In genomic region chr10:117147463-117148360, GRCm38 (mm10) we compare ENCODE assay signal across 7 mouse cellular contexts. TPM values are rescaled to one million over a fixed set of nuclear protein-coding genes. Genes with fewer than 3 reads are reported as not detected.
DNase-seq lines count a peak whose midpoint lies in the region; ATAC-seq lines count a peak whose summit lies in the region.

No protein-coding gene starts in this region.

- under 1% methylated on average over 63 of the region's 72 CpGs for WGBS in forebrain, embryonic 16.5 days
- WGBS in kidney, embryonic 15.5 days: under 1% methylated on average over 56 of the region's 72 CpGs
- 1% methylated on average over 72 of the region's 72 CpGs for WGBS in macrophage (ENCODE audit: missing documents)
- WGBS in stomach, embryonic 16.5 days: under 1% methylated on average over 58 of the region's 72 CpGs

- H3K79me2 ChIP-seq in macrophage (ENCODE audit: inconsistent target): peaks cover 53% of the 10 kb centered on the region

- peaks cover 22% of the 10 kb centered on the region for H3K4me1 ChIP-seq in forebrain, embryonic 16.5 days (replicated peaks; ENCODE audit: control insufficient read depth, insufficient read depth, low read length)
- H3K4me1 ChIP-seq in kidney, embryonic 15.5 days: peaks cover 63% of the 10 kb centered on the region
- peaks cover 50% of the 10 kb centered on the region for H3K4me1 ChIP-seq in stomach, embryonic 16.5 days (ENCODE audit: control insufficient read depth, insufficient read depth, low read length)

- no peaks in the 10 kb centered on the region for H3K9me3 ChIP-seq in forebrain, embryonic 16.5 days (ENCODE audit: control insufficient read depth, low read length)
- no peaks in the 10 kb centered on the region for H3K9me3 ChIP-seq in kidney, embryonic 15.5 days (replicated peaks)
- H3K9me3 ChIP-seq in stomach, embryonic 16.5 days (replicated peaks; ENCODE audit: control insufficient read depth, low read length): no peaks in the 10 kb centered on the region

- no peak; the same call in 1 of the 2 replicates for ATAC-seq in forebrain, embryonic 16.5 days
- ATAC-seq in kidney, embryonic 15.5 days (replicated peaks; ENCODE audit: low FRiP score): peak; percentile 46
- peak; percentile 5; the same call in 1 of the 2 replicates for ATAC-seq in stomach, embryonic 16.5 days (ENCODE audit: insufficient read depth, low FRiP score)

- H3K36me3 ChIP-seq in forebrain, embryonic 16.5 days (ENCODE audit: control insufficient read depth, insufficient read depth): no peaks in the 10 kb centered on the region
- no peaks in the 10 kb centered on the region for H3K36me3 ChIP-seq in kidney, embryonic 15.5 days
- H3K36me3 ChIP-seq in macrophage (ENCODE audit: inconsistent target): no peaks in the 10 kb centered on the region
- H3K36me3 ChIP-seq in stomach, embryonic 16.5 days (ENCODE audit: control insufficient read depth, insufficient read depth, low read length): no peaks in the 10 kb centered on the region

- peak overlapping the region; percentile 96 for H3K4me3 ChIP-seq in forebrain, embryonic 16.5 days (replicated peaks; ENCODE audit: low read length)
- peak overlapping the region; percentile 91 for H3K4me3 ChIP-seq in kidney, embryonic 15.5 days (replicated peaks)
- H3K4me3 ChIP-seq in macrophage (ENCODE audit: inconsistent target): peak overlapping the region; percentile 92
- peak overlapping the region; percentile 97 for H3K4me3 ChIP-seq in stomach, embryonic 16.5 days (replicated peaks; ENCODE audit: low read length)

- H3K9ac ChIP-seq in forebrain, embryonic 16.5 days (replicated peaks; ENCODE audit: low read depth, low read length): peak overlapping the region; percentile 96
- peak overlapping the region; percentile 90 for H3K9ac ChIP-seq in kidney, embryonic 15.5 days
- H3K9ac ChIP-seq in stomach, embryonic 16.5 days (ENCODE audit: low read length): peak overlapping the region; percentile 99

- peak overlapping the region; percentile 82 for H3K4me2 ChIP-seq in forebrain, embryonic 16.5 days (ENCODE audit: low read length)
- peak overlapping the region; percentile 80 for H3K4me2 ChIP-seq in kidney, embryonic 15.5 days
- H3K4me2 ChIP-seq in stomach, embryonic 16.5 days (ENCODE audit: low read depth, low read length): peak overlapping the region; percentile 65

- H3K27ac ChIP-seq in forebrain, embryonic 16.5 days (ENCODE audit: low read length): peak overlapping the region; percentile 82
- peak overlapping the region; percentile 89 for H3K27ac ChIP-seq in kidney, embryonic 15.5 days
- peak overlapping the region; percentile 48 for H3K27ac ChIP-seq in macrophage
- H3K27ac ChIP-seq in stomach, embryonic 16.5 days (ENCODE audit: low read length): peak overlapping the region; percentile 88

- DNase-seq in spleen, adult 12 weeks (ENCODE audit: low spot score): peak; percentile 39
- no peak for DNase-seq in spleen, adult 18-20 months
- DNase-seq in adrenal gland, postnatal 36 days: peak; percentile 32 to 49

- peaks cover 5% of the 10 kb centered on the region for H3K27me3 ChIP-seq in forebrain, embryonic 16.5 days (replicated peaks; ENCODE audit: control insufficient read depth, insufficient read depth, low read length)
- no peaks in the 10 kb centered on the region for H3K27me3 ChIP-seq in kidney, embryonic 15.5 days
- H3K27me3 ChIP-seq in stomach, embryonic 16.5 days (ENCODE audit: control insufficient read depth, insufficient read depth, low read length): no peaks in the 10 kb centered on the region

RNA-seq across cellular contexts. Expression of gene Frs2, which starts 0.6 kb away (rescaled TPM):
- total RNA-seq in adrenal gland, postnatal 36 days (2021): 10 to 100 TPM; 26.5 to 28.4 TPM
- polyA plus RNA-seq in forebrain, embryonic 16.5 days (2015; fragmentation: Nextera tagmentation; extraction: Ambion mirVana): 20.7 and 22.1 TPM in 2 replicates
- polyA plus RNA-seq in kidney, embryonic 15.5 days (2015; fragmentation: Nextera tagmentation; extraction: Ambion mirVana): 17.0 and 17.8 TPM in 2 replicates
- total RNA-seq in macrophage (2018; cell fraction: chromatin; rRNA removed): 100 to 1,000 TPM in 7 of 26 experiments, 10 to 100 TPM in 19; 56.1 to 162 (median 80.2) TPM
- total RNA-seq in macrophage (2018; cell fraction: cytosol; rRNA removed): 10 to 100 TPM; 17.8 to 38.0 (median 21.4) TPM
- total RNA-seq in macrophage (2018; cell fraction: nucleus; rRNA removed): 100 to 1,000 TPM in 3 of 26 experiments, 10 to 100 TPM in 23; 45.5 to 135 (median 59.9) TPM
- polyA plus RNA-seq in macrophage (2018): 10.7 to 14.5 TPM (median 13.7 TPM) in 3 replicates
- 18.7 and 20.8 TPM in 2 replicates for polyA plus RNA-seq in stomach, embryonic 16.5 days (2015; fragmentation: Nextera tagmentation; extraction: Ambion mirVana)

Comparison
In these comparisons a context has a peak if more than half of its experiments do, and no peak if none do; other contexts are left out.
1. DNase-seq: peak in spleen, adult 12 weeks (single experiment) and adrenal gland, postnatal 36 days (2 of 2); none in spleen, adult 18-20 months (0 of 2).
2. Peak in every context shown above with its lines, with median percentiles within 50 percentile points of each other: H3K27ac ChIP-seq, H3K4me2 ChIP-seq, H3K4me3 ChIP-seq and H3K9ac ChIP-seq.